Mouse (Mus musculus) brain, embryonic 14.5 days (tissue): Measurements from ENCODE around the gene Capn5.

Experiments used
- CTCF ChIP-seq: fragments of 200-500 bp; IDR thresholded peaks from 2 replicates; pipeline ENCODE4 v1.5.1; 2012; ENCODE audit warnings: inconsistent platforms, mild to moderate bottlenecking, moderate library complexity, borderline replicate concordance; ENCODE audit not compliant: insufficient read depth, insufficient read length; ENCODE audit errors: extremely low read depth
- POLR2A ChIP-seq: fragments of 200-500 bp; IDR thresholded peaks from 2 replicates; pipeline ENCODE4 v1.6.1; 2012; ENCODE audit warnings: mild to moderate bottlenecking, inconsistent platforms, borderline replicate concordance; ENCODE audit not compliant: poor library complexity, insufficient read depth, insufficient read length, severe bottlenecking; ENCODE audit errors: extremely low read depth

DNA sequence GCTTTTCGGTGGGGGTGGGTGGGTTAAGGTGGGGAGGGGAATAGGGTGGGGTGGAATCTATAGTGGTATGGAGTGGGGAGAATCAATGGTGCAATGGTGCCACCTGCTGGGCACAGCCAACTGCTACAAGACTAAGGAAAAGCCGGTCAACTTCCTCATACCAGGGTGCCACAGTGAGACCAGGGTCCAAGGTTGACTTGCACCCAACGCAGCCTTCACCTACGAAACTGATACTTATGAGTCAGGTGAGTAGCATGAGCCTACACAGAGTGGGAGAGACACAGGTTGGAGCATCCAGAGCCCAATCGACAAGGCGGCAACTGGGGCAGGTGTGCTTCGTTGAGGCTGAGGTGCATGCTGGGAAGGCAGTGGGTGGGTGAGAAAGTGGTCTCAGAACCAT is 57.7 kb downstream of the Capn5 start:
- peak; percentile 84 for TF ChIP-seq CTCF
- no peak for TF ChIP-seq POLR2A
